In the genomic region with DNA sequence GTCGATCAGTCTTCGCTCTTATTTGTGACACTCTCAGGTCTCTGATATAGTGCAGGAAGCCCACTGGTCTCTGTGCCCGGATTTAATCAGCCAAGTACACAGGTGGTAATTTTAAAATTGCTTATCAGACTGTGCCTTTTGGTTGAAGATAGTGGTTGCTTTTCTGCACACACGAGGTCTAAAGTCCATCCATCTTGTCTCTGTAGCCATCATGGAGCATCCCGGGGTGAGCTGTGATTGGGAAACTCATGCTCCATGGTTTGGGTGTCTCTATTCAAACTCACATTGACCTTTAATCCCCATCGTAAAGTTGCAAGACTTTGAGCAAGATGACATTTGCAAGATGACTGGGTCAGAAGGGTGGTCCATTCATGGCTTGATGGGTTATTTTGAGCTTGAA, we compare ENCODE assay signal across 24 mouse cellular contexts.
DNase-seq lines count a peak whose midpoint lies in the region; ATAC-seq and TF ChIP-seq lines count a peak whose summit lies in the region.
"Had no signal": no experiment of that assay in that cellular context is flagged by ENCODE, and none has a peak within 500 bp of the region (broad histone marks: within the 10 kb centered on the region; RNA-seq: fewer than 3 reads in every experiment).

No protein-coding gene starts in this region.

- no peak overlapping the region for H3K4me3 ChIP-seq in hindbrain, embryonic 14.5 days (replicated peaks; ENCODE audit: low read length)
- no peak overlapping the region for H3K4me3 ChIP-seq in hindbrain, embryonic 13.5 days
- H3K4me3 ChIP-seq in liver, adult 2 months (ENCODE audit: insufficient read depth, low read depth, low read length) = no peak overlapping the region
- no peak overlapping the region for H3K4me3 ChIP-seq in liver, embryonic 12.5 days
- H3K4me3 ChIP-seq: embryonic facial prominence, embryonic 10.5 days; embryonic facial prominence, embryonic 12.5 days; forebrain, embryonic 13.5 days; forebrain, embryonic 15.5 days had no signal

- no peaks in the 10 kb centered on the region for H3K36me3 ChIP-seq in hindbrain, embryonic 14.5 days (replicated peaks; ENCODE audit: control insufficient read depth, insufficient read depth)
- no peaks in the 10 kb centered on the region for H3K36me3 ChIP-seq in hindbrain, embryonic 13.5 days
- no peaks in the 10 kb centered on the region for H3K36me3 ChIP-seq in liver, adult 2 months (ENCODE audit: control insufficient read depth, insufficient read depth, low read length)
- no peaks in the 10 kb centered on the region for H3K36me3 ChIP-seq in liver, embryonic 12.5 days
- H3K36me3 ChIP-seq: embryonic facial prominence, embryonic 10.5 days; embryonic facial prominence, embryonic 12.5 days; forebrain, embryonic 15.5 days; G1E had no signal

- H3K27ac ChIP-seq in hindbrain, embryonic 14.5 days = peak overlapping the region; percentile 14; the same call in 1 of the 2 replicates
- no peak overlapping the region for H3K27ac ChIP-seq in hindbrain, embryonic 13.5 days
- no peak overlapping the region for H3K27ac ChIP-seq in liver, adult 2 months (replicated peaks; ENCODE audit: insufficient read depth, low read depth, low read length)
- no peak overlapping the region for H3K27ac ChIP-seq in liver, embryonic 12.5 days
- H3K27ac ChIP-seq: embryonic facial prominence, embryonic 10.5 days; embryonic facial prominence, embryonic 12.5 days; forebrain, embryonic 13.5 days; forebrain, embryonic 15.5 days had no signal

- TF ChIP-seq CTCF in liver, adult 2 months (IDR thresholded peaks at IDR 0.05; ENCODE audit: low read depth, low read length) = no peak

- H3K4me1 ChIP-seq in hindbrain, embryonic 14.5 days (replicated peaks; ENCODE audit: control insufficient read depth, insufficient read depth, low read length) = peaks cover 31% of the 10 kb centered on the region
- peaks cover 47% of the 10 kb centered on the region for H3K4me1 ChIP-seq in hindbrain, embryonic 13.5 days (replicated peaks)
- peaks cover 21% of the 10 kb centered on the region for H3K4me1 ChIP-seq in liver, adult 2 months (ENCODE audit: control insufficient read depth, insufficient read depth, low read length)
- peaks cover 6% of the 10 kb centered on the region; the same call in 1 of the 2 replicates for H3K4me1 ChIP-seq in liver, embryonic 12.5 days

- H3K27me3 ChIP-seq in hindbrain, embryonic 14.5 days (ENCODE audit: control insufficient read depth, insufficient read depth, low read length) = no peaks in the 10 kb centered on the region
- H3K27me3 ChIP-seq in hindbrain, embryonic 13.5 days = no peaks in the 10 kb centered on the region
- no peaks in the 10 kb centered on the region for H3K27me3 ChIP-seq in liver, adult 2 months (ENCODE audit: control insufficient read depth, insufficient read depth, low read length)
- H3K27me3 ChIP-seq in liver, embryonic 12.5 days (replicated peaks) = no peaks in the 10 kb centered on the region
- H3K27me3 ChIP-seq: CH12.LX; embryonic facial prominence, embryonic 12.5 days; forebrain, embryonic 13.5 days; forebrain, embryonic 15.5 days; Patski had no signal

- no peak overlapping the region for H3K9ac ChIP-seq in hindbrain, embryonic 14.5 days
- H3K9ac ChIP-seq in hindbrain, embryonic 13.5 days = no peak overlapping the region
- no peak overlapping the region for H3K9ac ChIP-seq in liver, adult 2 months (ENCODE audit: low read depth, low read length)
- H3K9ac ChIP-seq in liver, embryonic 12.5 days = no peak overlapping the region
- H3K9ac ChIP-seq: embryonic facial prominence, embryonic 12.5 days; forebrain, embryonic 13.5 days; forebrain, embryonic 15.5 days had no signal

- no peak for ATAC-seq in hindbrain, embryonic 14.5 days (ENCODE audit: low FRiP score)
- no peak for ATAC-seq in hindbrain, embryonic 13.5 days (ENCODE audit: low FRiP score)
- ATAC-seq in liver, embryonic 12.5 days = no peak
- ATAC-seq: activated CD4-positive, CD25-positive, alpha-beta regulatory T cell, adult 4 months; CD4-positive, CD25-positive, alpha-beta regulatory T cell, adult 4 months; forebrain, embryonic 13.5 days; forebrain, embryonic 15.5 days; Patski had no signal

- H3K79me2 ChIP-seq in liver, adult 2 months (ENCODE audit: control insufficient read depth, insufficient read depth, low read length) = no peaks in the 10 kb centered on the region

- DNase-seq in heart, adult 11 months = peak; percentile 42
- no peak for DNase-seq in heart, postnatal 36 days
- no peak for DNase-seq in hindbrain, embryonic 14.5 days (ENCODE audit: low spot score)
- DNase-seq in liver, adult 2 months (ENCODE audit: extremely low read depth, low read depth, low spot score) = peak; percentile 82
- DNase-seq: adrenal gland, adult 8-10 months; adrenal gland, postnatal 14 days; adrenal gland, postnatal 36 days; B cell, adult 2 months; cerebellum, adult 11-12 months; cerebellum, adult 2 months; cerebellum, adult 9-10 months; cerebellum, postnatal 10 days; cerebellum, postnatal 25 days had no signal

- H3K4me2 ChIP-seq in hindbrain, embryonic 14.5 days (replicated peaks) = no peak overlapping the region
- H3K4me2 ChIP-seq in hindbrain, embryonic 13.5 days = no peak overlapping the region
- no peak overlapping the region for H3K4me2 ChIP-seq in liver, embryonic 12.5 days
- H3K4me2 ChIP-seq: embryonic facial prominence, embryonic 12.5 days; forebrain, embryonic 13.5 days; forebrain, embryonic 15.5 days had no signal

- 0 out of 2 replicates have a peak, but pooled peaks cover 3% of the 10 kb centered on the region for H3K9me3 ChIP-seq in hindbrain, embryonic 14.5 days (ENCODE audit: control insufficient read depth, low read length)
- no peaks in the 10 kb centered on the region; the same call in 1 of the 2 replicates for H3K9me3 ChIP-seq in hindbrain, embryonic 13.5 days
- H3K9me3 ChIP-seq in liver, embryonic 12.5 days (replicated peaks) = no peaks in the 10 kb centered on the region
- H3K9me3 ChIP-seq: embryonic facial prominence, embryonic 10.5 days; embryonic facial prominence, embryonic 12.5 days; forebrain, embryonic 15.5 days had no signal

- TF ChIP-seq POLR2A in liver, adult 2 months (IDR thresholded peaks at IDR 0.05; ENCODE audit: extremely low read depth, insufficient read depth, low read length) = no peak

- intact Hi-C loops in heart, postnatal 36 days (cut with DNase I) = no loop called here

- WGBS in hindbrain, embryonic 14.5 days = 88% methylated on average over 6 of the region's 6 CpGs
- WGBS in hindbrain, embryonic 13.5 days = 84% methylated on average over 6 of the region's 6 CpGs
- 44% methylated on average over 6 of the region's 6 CpGs for WGBS in liver, adult 2 months
- 56% methylated on average over 6 of the region's 6 CpGs for whole genome bisulfite sequencing in liver, embryonic 12.5 days (ENCODE audit: insufficient replicate concordance)

Comparison
In these comparisons a context has a peak if more than half of its experiments do, and no peak if none do; other contexts are left out.
1. DNase-seq: peak in heart, adult 11 months (single experiment) and liver, adult 2 months (single experiment); none in heart, postnatal 36 days (0 of 2) and hindbrain, embryonic 14.5 days (single experiment).